Mouse (Mus musculus) erythroid progenitor cell, adult 5-6 weeks (primary cell): ENCODE data around the gene Rbbp7. TPM values are rescaled to one million over a fixed set of nuclear protein-coding genes. Genes with fewer than 3 reads are reported as not detected.
A peak's percentile ranks its signal among the peaks of the same experiment; 100 is the strongest.

Source experiments
- ATAC-seq: replicated peaks from 2 replicates; pipeline ENCODE4 v1.8.0; 2016; ENCODE audit warnings: moderate number of reproducible peaks, mild to moderate bottlenecking, moderate TSS enrichment, inconsistent platforms; ENCODE audit not compliant: poor library complexity, low FRiP score, severe bottlenecking
- total RNA-seq, 2 experiments: library from RNA; stranded (forward) in 1 of 2; stranded (reverse) in 1 of 2; fragments of 150-400 nt in 1 of 2; fragments of 186-747, 209-891 nt in 1 of 2; gene quantifications; 2 replicates each; pipeline versions ENCODE4 v1.2.3 to v1.2.4; 2015 to 2017; ENCODE audit warnings: low replicate concordance in 2 of 2

Rbbp7 gene
- total RNA-seq (2015; ENCODE audit: low replicate concordance) (108 and 135 TPM in 2 replicates), total RNA-seq (2017; ENCODE audit: low replicate concordance) (57.2 and 111 TPM in 2 replicates)

- ATAC-seq = peak; percentile 99
These were observed at the start of gene Rbbp7 for GRCm38 (mm10) chrX:162760115-162760942. Gene Rbbp7, plus strand, starts transcription at chrX:162760402.

GRCm38 (mm10) chrX:162717837-162718236 is 42.4 kb upstream of the Rbbp7 start:
- ATAC-seq = peak; percentile 81

GRCm38 (mm10) chrX:162719615-162720014 is 40.6 kb upstream of the Rbbp7 start:
- ATAC-seq = peak; percentile 65; the same call in 1 of the 2 replicates

- ATAC-seq = no peak
These were observed 32.8 kb upstream of the Rbbp7 start for GRCm38 (mm10) chrX:162727367-162727777.

GRCm38 (mm10) chrX:162727795-162728194 is 32.4 kb upstream of the Rbbp7 start:
- ATAC-seq = no peak

GRCm38 (mm10) chrX:162728228-162728627 is 32.0 kb upstream of the Rbbp7 start:
- no peak for ATAC-seq

GRCm38 (mm10) chrX:162730031-162730430 is 30.2 kb upstream of the Rbbp7 start:
- no peak for ATAC-seq

- peak; percentile 97 for ATAC-seq
These were observed 24.9 kb upstream of the Rbbp7 start for GRCm38 (mm10) chrX:162734997-162735929.

- peak; percentile 65 for ATAC-seq
These were observed 24.0 kb upstream of the Rbbp7 start for GRCm38 (mm10) chrX:162736140-162736659.

GRCm38 (mm10) chrX:162748696-162749420 is 11.3 kb upstream of the Rbbp7 start:
- ATAC-seq = no peak

GRCm38 (mm10) chrX:162752418-162752817 is 7.8 kb upstream of the Rbbp7 start:
- no peak for ATAC-seq

- no peak for ATAC-seq
These were observed 5.9 kb upstream of the Rbbp7 start for GRCm38 (mm10) chrX:162754314-162754713.

- ATAC-seq = no peak
These were observed 4.1 kb upstream of the Rbbp7 start for GRCm38 (mm10) chrX:162756058-162756457.

- ATAC-seq = no peak
These were observed 719 bp upstream of the Rbbp7 start for GRCm38 (mm10) chrX:162759251-162760114.

- no peak for ATAC-seq
These were observed 835 bp downstream of the Rbbp7 start for GRCm38 (mm10) chrX:162760958-162761515.

- no peak for ATAC-seq
These were observed 1.7 kb downstream of the Rbbp7 start for GRCm38 (mm10) chrX:162761716-162762395.

GRCm38 (mm10) chrX:162770726-162771125 is 10.5 kb downstream of the Rbbp7 start:
- ATAC-seq = no peak

- no peak for ATAC-seq
These were observed 28.2 kb downstream of the Rbbp7 start for GRCm38 (mm10) chrX:162788372-162788771.
